Comparison of ENCODE assay signal across 27 mouse cellular contexts in genomic region chr19:37528581-37528980, GRCm38 (mm10). TPM values are rescaled to one million over a fixed set of nuclear protein-coding genes. Genes with fewer than 3 reads are reported as not detected.
DNase-seq lines count a peak whose midpoint lies in the region; ATAC-seq and TF ChIP-seq lines count a peak whose summit lies in the region.
"Had no signal": no experiment of that assay in that cellular context is flagged by ENCODE, and none has a peak within 500 bp of the region (broad histone marks: within the 10 kb centered on the region; RNA-seq: fewer than 3 reads in every experiment).

No protein-coding gene starts in this region.

- no peaks in the 10 kb centered on the region for H3K9me3 ChIP-seq in liver, embryonic 14.5 days (ENCODE audit: control insufficient read depth, low read length)
- H3K9me3 ChIP-seq in liver, embryonic 11.5 days (ENCODE audit: control insufficient read depth, low read length) = no peaks in the 10 kb centered on the region
- no peaks in the 10 kb centered on the region for H3K9me3 ChIP-seq in MEL (replicated peaks; ENCODE audit: insufficient read depth, low read length)
- no peaks in the 10 kb centered on the region for H3K9me3 ChIP-seq in kidney, embryonic 15.5 days (replicated peaks)
- H3K9me3 ChIP-seq: hindbrain, embryonic 10.5 days; intestine, embryonic 15.5 days; liver, embryonic 15.5 days; midbrain, embryonic 12.5 days; neural tube, embryonic 13.5 days had no signal

- no peak for TF ChIP-seq POLR2A in lung, adult 2 months (IDR thresholded peaks at IDR 0.05; ENCODE audit: borderline replicate concordance, extremely low read depth, low read depth, low read length)
- TF ChIP-seq POLR2A in MEL (IDR thresholded peaks at IDR 0.05; ENCODE audit: control insufficient read depth in 1 of 2, insufficient read depth in 1 of 2, low read depth in 1 of 2, low read length in 2 of 2, poor library complexity in 1 of 2) = no peak

- no peak for DNase-seq in liver, embryonic 14.5 days (ENCODE audit: low read depth in 3 of 3, low spot score in 3 of 3)
- no peak for DNase-seq in liver, embryonic 11.5 days (ENCODE audit: low spot score)
- DNase-seq in lung, postnatal 10 days = peak; percentile 43
- no peak for DNase-seq in lung, adult 2 months
- peak; percentile 75 for DNase-seq in MEL (ENCODE audit: low read depth, low spot score)
- DNase-seq in natural killer cell, adult 2 months (ENCODE audit: low spot score in 2 of 2) = no peak
- DNase-seq: adrenal gland, postnatal 25 days; cerebellum, adult 18-20 months; cerebellum, postnatal 14 days; kidney, adult 2 months; kidney, postnatal 10 days; layer of hippocampus, postnatal 36 days; left cerebral cortex, postnatal 4 days; right cerebral cortex, postnatal 4 days; thymus, adult 2 months; thymus, postnatal 4 days had no signal

- H3K4me2 ChIP-seq in liver, embryonic 14.5 days (ENCODE audit: low read depth) = no peak overlapping the region
- H3K4me2 ChIP-seq in liver, embryonic 11.5 days = no peak overlapping the region; the same call in 1 of the 2 replicates
- H3K4me2 ChIP-seq in kidney, embryonic 15.5 days = no peak overlapping the region
- H3K4me2 ChIP-seq: heart, embryonic 12.5 days; intestine, embryonic 15.5 days; liver, embryonic 15.5 days; midbrain, embryonic 12.5 days; neural tube, embryonic 13.5 days had no signal

- 15% methylated on average over 6 of the region's 6 CpGs for WGBS in liver, embryonic 14.5 days (ENCODE audit: insufficient replicate concordance)
- 29% methylated on average over 6 of the region's 6 CpGs for WGBS in liver, embryonic 11.5 days
- 18% methylated on average over 6 of the region's 6 CpGs for WGBS in lung, adult 2 months
- WGBS in kidney, embryonic 15.5 days = 59% methylated on average over 6 of the region's 6 CpGs

- H3K9ac ChIP-seq in liver, embryonic 14.5 days (replicated peaks) = no peak overlapping the region
- no peak overlapping the region for H3K9ac ChIP-seq in liver, embryonic 11.5 days (ENCODE audit: low read depth, low read length)
- peak overlapping the region; percentile 45; the same call in 1 of the 2 replicates for H3K9ac ChIP-seq in MEL (ENCODE audit: control insufficient read depth, low read depth, low read length, poor library complexity, severe bottlenecking)
- no peak overlapping the region for H3K9ac ChIP-seq in kidney, embryonic 15.5 days
- H3K9ac ChIP-seq: heart, embryonic 12.5 days; intestine, embryonic 15.5 days; liver, embryonic 15.5 days; midbrain, embryonic 12.5 days; neural tube, embryonic 13.5 days had no signal

- no peak overlapping the region for H3K4me3 ChIP-seq in liver, embryonic 14.5 days (ENCODE audit: insufficient read depth in 1 of 2, low read depth in 2 of 2, low read length in 2 of 2)
- no peak overlapping the region for H3K4me3 ChIP-seq in liver, embryonic 11.5 days (ENCODE audit: low read depth, low read length)
- H3K4me3 ChIP-seq in lung, adult 2 months (replicated peaks; ENCODE audit: extremely low read depth, low read depth, low read length) = no peak overlapping the region
- H3K4me3 ChIP-seq in MEL (ENCODE audit: control insufficient read depth in 1 of 2, insufficient read depth in 1 of 2, low read depth in 2 of 2, low read length in 2 of 2) = peak overlapping the region in 1 of 2 experiments; percentile 42; a peak in 2 of 4 replicates
- no peak overlapping the region for H3K4me3 ChIP-seq in kidney, embryonic 15.5 days (replicated peaks)
- H3K4me3 ChIP-seq: erythroblast, embryonic 14.5 days; heart, embryonic 12.5 days; hindbrain, embryonic 10.5 days; intestine, embryonic 15.5 days; liver, embryonic 15.5 days; midbrain, embryonic 12.5 days; myocyte; neural tube, embryonic 13.5 days had no signal

- TF ChIP-seq RAD21 in MEL (IDR thresholded peaks at IDR 0.05; ENCODE audit: low read depth, low read length) = no peak

- TF ChIP-seq EP300 in liver, embryonic 14.5 days (IDR thresholded peaks at IDR 0.05; ENCODE audit: low read depth) = peak; percentile 16; the same call in 1 of the 2 replicates
- peak; percentile 86 for TF ChIP-seq EP300 in MEL (IDR thresholded peaks at IDR 0.05; ENCODE audit: low read depth in 1 of 2, low read length in 2 of 2)

- no peak overlapping the region for H3K27ac ChIP-seq in liver, embryonic 14.5 days
- no peak overlapping the region for H3K27ac ChIP-seq in liver, embryonic 11.5 days (ENCODE audit: low read depth, low read length)
- peak overlapping the region; percentile 78 for H3K27ac ChIP-seq in MEL (ENCODE audit: control insufficient read depth, low read depth, low read length)
- H3K27ac ChIP-seq in kidney, embryonic 15.5 days = no peak overlapping the region
- H3K27ac ChIP-seq: hindbrain, embryonic 10.5 days; hindbrain, postnatal 0 days; intestine, embryonic 15.5 days; liver, embryonic 15.5 days; midbrain, embryonic 12.5 days; neural tube, embryonic 13.5 days had no signal

- no peaks in the 10 kb centered on the region for H3K27me3 ChIP-seq in liver, embryonic 14.5 days (ENCODE audit: control insufficient read depth, insufficient read depth, low read length)
- no peaks in the 10 kb centered on the region for H3K27me3 ChIP-seq in liver, embryonic 11.5 days (replicated peaks; ENCODE audit: control insufficient read depth, insufficient read depth, low read length)
- no peaks in the 10 kb centered on the region for H3K27me3 ChIP-seq in MEL (ENCODE audit: control insufficient read depth in 1 of 2, insufficient read depth in 2 of 2, low read length in 2 of 2)
- 0 out of 2 replicates have a peak, but pooled peaks cover 2% of the 10 kb centered on the region for H3K27me3 ChIP-seq in kidney, embryonic 15.5 days
- H3K27me3 ChIP-seq: intestine, embryonic 15.5 days; liver, embryonic 15.5 days; neural tube, embryonic 13.5 days had no signal

- no peak for TF ChIP-seq CTCF in liver, embryonic 14.5 days (IDR thresholded peaks at IDR 0.05; ENCODE audit: low read depth)
- TF ChIP-seq CTCF in lung, adult 2 months (IDR thresholded peaks at IDR 0.05; ENCODE audit: insufficient read depth, low read length) = no peak
- TF ChIP-seq CTCF in MEL (IDR thresholded peaks at IDR 0.05 in 2 of 3, conservative IDR thresholded peaks at IDR 0.05 in 1 of 3; ENCODE audit: control insufficient read depth in 1 of 3, insufficient read depth in 1 of 3, low read depth in 2 of 3, low read length in 3 of 3, poor library complexity in 1 of 3, severe bottlenecking in 1 of 3) = no peak

- H3K36me3 ChIP-seq in liver, embryonic 14.5 days (replicated peaks; ENCODE audit: control insufficient read depth, insufficient read depth, low read depth) = no peaks in the 10 kb centered on the region
- no peaks in the 10 kb centered on the region for H3K36me3 ChIP-seq in liver, embryonic 11.5 days (ENCODE audit: control insufficient read depth, insufficient read depth, low read length)
- peaks cover 0 to 16% of the 10 kb centered on the region in 2 experiments; a peak in 2 of 4 replicates for H3K36me3 ChIP-seq in MEL (ENCODE audit: control insufficient read depth in 1 of 2, insufficient read depth in 2 of 2, low read length in 2 of 2)
- H3K36me3 ChIP-seq in kidney, embryonic 15.5 days = no peaks in the 10 kb centered on the region
- H3K36me3 ChIP-seq: heart, embryonic 12.5 days; hindbrain, embryonic 10.5 days; intestine, embryonic 15.5 days; liver, embryonic 15.5 days; midbrain, embryonic 12.5 days; neural tube, embryonic 13.5 days had no signal

- H3K4me1 ChIP-seq in liver, embryonic 14.5 days (replicated peaks; ENCODE audit: control insufficient read depth in 2 of 2, insufficient read depth in 2 of 2, low read length in 1 of 2) = peaks cover 7 to 18% of the 10 kb centered on the region in 2 experiments; a peak in 3 of 4 replicates
- H3K4me1 ChIP-seq in liver, embryonic 11.5 days (replicated peaks; ENCODE audit: control insufficient read depth, insufficient read depth, low read length) = peaks cover 19% of the 10 kb centered on the region
- H3K4me1 ChIP-seq in lung, adult 2 months (ENCODE audit: control insufficient read depth, insufficient read depth, low read length) = no peaks in the 10 kb centered on the region
- peaks cover 9 to 24% of the 10 kb centered on the region in 2 experiments for H3K4me1 ChIP-seq in MEL (ENCODE audit: control insufficient read depth in 1 of 2, insufficient read depth in 2 of 2, low read length in 2 of 2)
- no peaks in the 10 kb centered on the region for H3K4me1 ChIP-seq in kidney, embryonic 15.5 days
- H3K4me1 ChIP-seq: hindbrain, embryonic 10.5 days; intestine, embryonic 15.5 days; midbrain, embryonic 12.5 days; neural tube, embryonic 13.5 days had no signal

- H3K79me2 ChIP-seq in MEL (ENCODE audit: control insufficient read depth, insufficient read depth, low read length, poor library complexity) = no peaks in the 10 kb centered on the region

- no peak for ATAC-seq in liver, embryonic 14.5 days (ENCODE audit: insufficient read depth)
- ATAC-seq in liver, embryonic 11.5 days (replicated peaks; ENCODE audit: low FRiP score) = no peak
- no peak for ATAC-seq in kidney, embryonic 15.5 days (replicated peaks; ENCODE audit: low FRiP score)
- ATAC-seq: forebrain, embryonic 16.5 days; hindbrain, postnatal 0 days; intestine, embryonic 15.5 days had no signal

TF ChIP-seq in MEL, 35 proteins besides CTCF, POLR2A, EP300 and RAD21 (continues in another document):
- TF ChIP-seq TBP (IDR thresholded peaks at IDR 0.05; ENCODE audit: low read depth, low read length) (0 out of 2 replicates have a peak, but pooled peaks have one; percentile 60), TAL1 (IDR thresholded peaks at IDR 0.05; ENCODE audit: low read length) (peak; percentile 41), POLR2AphosphoS5 (IDR thresholded peaks at IDR 0.05; ENCODE audit: borderline replicate concordance, low read depth, low read length) (no peak), TCF12 (IDR thresholded peaks at IDR 0.05; ENCODE audit: low read depth, low read length) (0 out of 2 replicates have a peak, but pooled peaks have one; percentile 59), BHLHE40 (IDR thresholded peaks at IDR 0.05; ENCODE audit: borderline replicate concordance, low read depth, low read length) (no peak), ZKSCAN1 (IDR thresholded peaks at IDR 0.05; ENCODE audit: low read depth, low read length) (no peak), MYC (IDR thresholded peaks at IDR 0.05; ENCODE audit: low read depth, low read length) (no peak), ZNF384 (IDR thresholded peaks at IDR 0.05; ENCODE audit: low read depth, low read length) (peak; percentile 66; the same call in 1 of the 2 replicates), GABPA (IDR thresholded peaks at IDR 0.05; ENCODE audit: low read depth, low read length) (peak; percentile 96)

RNA-seq across cellular contexts. Expression of gene Exoc6, which starts 21.6 kb away (rescaled TPM):
- 11.4 and 17.3 TPM in 2 replicates for polyA plus RNA-seq in liver, embryonic 14.5 days (2012; rRNA removed)
- polyA plus RNA-seq in liver, embryonic 14.5 days (2014; fragmentation: Nextera tagmentation; extraction: Ambion mirVana) = 31.6 and 32.4 TPM in 2 replicates
- 53.3 and 62.0 TPM in 2 replicates for polyA plus RNA-seq in liver, embryonic 11.5 days (2014; fragmentation: Nextera tagmentation; extraction: Ambion mirVana)
- polyA plus RNA-seq in lung, adult 2 months (2012; rRNA removed) = 6.8 and 10.1 TPM in 2 replicates
- 30.2 and 30.9 TPM in 2 replicates for total RNA-seq in MEL (2012; rRNA removed)
- polyA plus RNA-seq in MEL (2012; ENCODE audit: insufficient read depth in 1 of 2, insufficient read length in 2 of 2, low read depth in 1 of 2, low replicate concordance in 2 of 2, missing spikeins in 1 of 2) = 10 to 100 TPM in 1 of 2 experiments, not detected in 1; 41.2 TPM
- 23.2 and 23.4 TPM in 2 replicates for polyA plus RNA-seq in kidney, embryonic 15.5 days (2015; fragmentation: Nextera tagmentation; extraction: Ambion mirVana)

Comparison
In these comparisons a context has a peak if more than half of its experiments do, and no peak if none do; other contexts are left out.
1. DNase-seq: peak in lung, postnatal 10 days (single experiment) and MEL (single experiment); none in liver, embryonic 14.5 days (0 of 3), liver, embryonic 11.5 days (single experiment), lung, adult 2 months (single experiment) and natural killer cell, adult 2 months (0 of 2).